Mouse (Mus musculus) liver, adult 2 months (tissue): ENCODE results near the gene Klhdc9.
"Not testable (repeated sequence)": the region's sequence is repeated elsewhere in the genome, so short reads cannot be mapped to it uniquely, and the experiment has no call there.

Source experiments
- CTCF ChIP-seq: fragments of 200-500 bp; IDR thresholded peaks from 2 replicates; pipeline ENCODE4 v1.5.1; 2011; ENCODE audit warnings: low read depth, low read length, control low read depth
- POLR2A ChIP-seq: fragments of 200-500 bp; IDR thresholded peaks from 2 replicates; pipeline ENCODE4 v1.6.1; 2011; ENCODE audit warnings: low read length, control low read depth; ENCODE audit not compliant: insufficient read depth; ENCODE audit errors: extremely low read depth

DNA sequence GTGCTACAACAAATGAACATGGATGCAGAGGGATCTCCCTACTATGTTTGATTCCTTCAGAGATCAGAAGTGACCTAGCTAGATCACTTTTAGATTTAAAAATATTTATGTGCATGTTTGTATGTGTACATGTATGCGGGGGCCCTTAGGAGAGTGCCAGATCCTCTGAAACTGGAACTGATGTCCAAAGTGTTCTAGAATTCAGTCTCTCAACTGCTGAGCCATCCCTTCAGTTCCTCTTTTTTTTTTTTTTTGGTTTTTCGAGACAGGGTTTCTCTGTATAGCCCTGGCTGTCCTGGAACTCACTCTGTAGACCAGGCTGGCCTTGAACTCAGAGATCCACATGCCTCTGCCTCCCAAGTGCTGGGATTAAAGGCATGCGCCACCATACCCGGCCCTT is 34.0 kb downstream of the Klhdc9 start:
- TF ChIP-seq POLR2A, CTCF: not testable (repeated sequence)
